Mouse (Mus musculus) telencephalon, adult 2 months (tissue): Measurements from ENCODE around the gene Ccdc157.
"Not testable (repeated sequence)": the region's sequence is repeated elsewhere in the genome, so short reads cannot be mapped to it uniquely, and the experiment has no call there.

Source experiments
- DNase-seq: peaks from one replicate; pipeline ENCODE4 v3.0.0-alpha.2; 2011; ENCODE audit warnings: low read depth, low spot score

The Ccdc157 gene

DNA sequence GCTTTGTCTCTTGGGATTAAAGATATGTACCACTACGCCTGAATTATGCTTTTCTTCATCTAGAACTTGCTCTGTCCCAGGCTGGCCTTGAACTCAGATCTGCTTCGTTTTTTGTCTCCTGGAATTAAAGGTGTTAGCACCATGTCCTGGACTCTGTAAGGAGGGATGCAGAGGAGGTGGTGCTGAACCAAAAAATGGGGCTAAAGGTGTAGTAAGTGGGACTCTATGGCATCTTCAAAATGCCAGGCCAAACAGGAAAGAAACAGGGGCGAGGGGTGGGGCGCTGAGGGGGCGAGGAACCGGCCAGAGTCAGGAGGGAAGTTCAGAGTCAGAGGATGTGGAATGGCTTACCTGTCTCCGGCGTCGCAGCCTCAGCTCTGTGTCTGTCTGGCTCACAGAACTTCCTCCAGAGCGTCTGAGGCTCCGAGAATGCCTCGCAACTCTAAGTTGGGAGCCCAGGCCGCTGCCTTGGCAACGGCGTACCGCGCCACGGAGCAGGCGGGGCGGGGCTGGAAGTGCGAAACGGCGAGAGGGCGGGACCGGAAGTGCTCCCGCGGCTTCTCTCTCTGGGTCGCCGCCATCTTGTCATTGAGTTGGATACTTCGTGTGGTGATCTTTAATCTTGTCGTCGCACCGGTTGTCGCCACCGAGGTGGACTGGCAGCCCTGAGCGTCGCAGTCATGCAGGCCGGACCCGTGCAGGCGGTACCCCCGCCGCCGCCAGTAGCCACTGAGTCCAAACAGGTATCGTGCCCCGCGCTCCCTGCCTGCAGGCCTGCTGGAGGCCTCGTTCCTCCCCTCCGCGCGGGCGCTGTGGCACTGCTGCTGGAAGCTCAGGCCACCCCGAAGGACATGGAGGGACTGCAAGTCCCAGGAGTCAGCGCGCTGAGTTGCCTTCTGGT, at the start of gene Ccdc157, which contains the start of gene Sf3a1:
Gene Ccdc157, minus strand, starts transcription at position 486 of the 901 bp plus-strand sequence.
Gene Sf3a1, plus strand, starts transcription at position 543 of the 901 bp plus-strand sequence.
- peak; percentile 91 for DNase-seq

DNA sequence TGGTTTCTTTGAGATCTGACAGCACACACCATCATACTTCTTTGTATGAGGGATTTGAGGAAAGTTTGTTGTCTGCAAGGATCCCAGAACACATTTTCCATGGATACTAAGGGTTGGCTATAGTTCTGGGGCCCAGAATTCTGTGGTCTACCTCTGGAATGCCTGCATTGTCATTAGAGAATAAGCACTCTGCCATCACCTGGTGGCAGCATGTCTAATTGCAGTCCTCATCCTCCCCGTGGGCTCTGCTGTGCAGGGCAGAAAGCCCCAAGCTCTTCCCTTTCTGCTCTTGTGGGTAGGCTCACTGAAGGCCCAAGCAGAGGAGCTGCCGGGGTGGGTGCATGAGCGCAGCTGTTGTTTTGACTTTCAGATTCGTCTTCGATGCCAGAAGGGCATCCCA, 49.5 kb upstream of the Ccdc157 start:
- DNase-seq: no peak

DNA sequence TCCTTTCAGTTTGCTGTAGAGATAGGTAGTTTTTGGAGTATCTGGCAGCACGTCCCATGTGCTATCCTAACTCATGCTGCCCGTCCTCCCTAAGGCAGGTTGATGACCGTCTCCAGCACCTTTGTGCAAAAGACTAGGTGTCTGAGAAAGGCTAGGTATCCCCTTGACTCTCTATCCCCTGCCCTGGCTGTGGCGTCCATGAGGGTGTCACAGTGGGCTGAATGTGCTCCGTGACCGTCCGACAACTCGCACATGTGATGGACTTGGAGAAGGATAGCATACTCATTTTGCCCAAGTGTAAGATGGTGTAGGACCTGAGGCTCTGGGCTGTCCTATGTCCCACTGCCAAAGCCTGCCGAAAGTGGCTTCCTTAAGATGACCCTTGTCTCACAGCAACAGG, 47.6 kb upstream of the Ccdc157 start:
- DNase-seq: no peak

GRCm38 (mm10) chr11:4206563-4206962, 46.5 kb upstream of the Ccdc157 start:
- no peak for DNase-seq

GRCm38 (mm10) chr11:4205951-4206350, 45.9 kb upstream of the Ccdc157 start:
- DNase-seq: no peak

- no peak for DNase-seq
These were observed 45.1 kb upstream of the Ccdc157 start for GRCm38 (mm10) chr11:4205097-4205655.

DNA sequence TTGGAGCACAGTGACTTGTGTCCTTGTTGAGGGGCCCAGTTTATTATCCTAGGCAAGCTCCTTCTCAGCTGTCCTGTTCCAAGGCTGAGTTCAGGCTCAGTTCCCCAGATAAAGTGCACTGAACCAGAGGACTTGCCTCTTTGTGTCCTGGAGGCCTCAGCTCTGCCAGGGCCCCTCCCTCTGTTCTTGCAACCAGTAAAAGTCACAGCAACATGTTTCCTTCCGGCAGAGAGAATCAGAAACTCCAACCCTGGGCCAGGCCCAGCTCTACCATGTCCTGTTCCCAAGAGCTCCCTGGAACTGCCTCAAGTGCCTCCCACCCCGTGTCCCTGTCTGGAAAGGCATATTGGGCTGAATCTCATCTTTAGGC, 43.6 kb upstream of the Ccdc157 start:
- DNase-seq: no peak

- no peak for DNase-seq
These were observed 43.1 kb upstream of the Ccdc157 start for GRCm38 (mm10) chr11:4202995-4203704.

DNA sequence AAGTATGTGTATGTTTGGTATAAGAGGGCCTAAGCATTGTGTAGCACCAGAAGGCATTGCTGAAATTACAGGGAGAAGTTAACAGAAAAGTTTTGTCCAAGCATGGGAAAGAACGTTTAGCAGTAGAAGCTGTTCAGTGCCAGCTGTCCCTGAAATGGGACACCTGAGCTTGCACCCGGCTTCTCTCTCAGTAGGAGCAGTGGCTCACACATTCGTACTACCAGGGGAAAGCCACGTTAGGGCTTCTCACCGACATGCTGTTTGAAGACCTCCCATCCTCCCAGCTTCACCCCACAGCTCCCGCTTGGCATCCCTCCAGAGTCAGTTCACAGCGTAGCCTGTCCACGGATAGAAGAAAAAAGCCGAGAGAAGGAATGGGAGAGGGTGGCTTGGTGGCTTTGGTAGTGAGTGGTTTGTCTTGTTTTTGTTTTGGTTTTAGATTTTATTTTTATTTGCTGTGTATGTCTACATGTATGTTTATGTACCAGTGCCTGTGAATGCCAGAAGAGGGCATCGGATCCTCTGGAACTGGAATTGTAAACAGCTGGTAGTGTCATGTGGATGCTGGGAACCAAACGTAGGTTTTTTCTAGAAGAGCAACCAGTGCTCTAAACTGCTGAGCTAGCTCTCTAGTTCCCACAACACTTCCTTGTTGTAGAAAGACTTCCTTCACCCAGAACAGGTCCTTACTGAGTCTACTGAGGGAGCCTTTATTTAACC, 42.0 kb upstream of the Ccdc157 start:
- DNase-seq: no peak

DNA sequence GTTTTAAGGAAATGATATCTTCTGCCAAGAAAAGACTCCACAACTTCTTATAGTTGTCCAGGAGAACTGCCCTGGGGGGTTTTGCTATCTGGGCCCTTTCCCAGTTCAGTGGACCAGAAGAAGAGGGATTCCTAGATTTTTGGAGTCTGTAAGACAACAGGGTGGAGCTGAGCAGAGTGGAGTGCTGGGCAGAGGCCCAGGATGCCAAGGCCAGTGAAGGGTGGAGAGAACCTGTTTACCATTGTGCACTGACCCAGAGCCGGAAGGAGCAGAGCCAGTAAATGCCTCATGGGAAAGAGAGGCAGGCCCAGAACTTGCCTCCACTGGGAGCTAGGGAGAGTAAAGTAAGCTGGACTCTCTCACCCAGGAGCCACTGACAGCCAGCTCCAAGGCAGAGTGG, 37.6 kb upstream of the Ccdc157 start:
- DNase-seq: no peak

GRCm38 (mm10) chr11:4196636-4197035, 36.5 kb upstream of the Ccdc157 start:
- no peak for DNase-seq

DNA sequence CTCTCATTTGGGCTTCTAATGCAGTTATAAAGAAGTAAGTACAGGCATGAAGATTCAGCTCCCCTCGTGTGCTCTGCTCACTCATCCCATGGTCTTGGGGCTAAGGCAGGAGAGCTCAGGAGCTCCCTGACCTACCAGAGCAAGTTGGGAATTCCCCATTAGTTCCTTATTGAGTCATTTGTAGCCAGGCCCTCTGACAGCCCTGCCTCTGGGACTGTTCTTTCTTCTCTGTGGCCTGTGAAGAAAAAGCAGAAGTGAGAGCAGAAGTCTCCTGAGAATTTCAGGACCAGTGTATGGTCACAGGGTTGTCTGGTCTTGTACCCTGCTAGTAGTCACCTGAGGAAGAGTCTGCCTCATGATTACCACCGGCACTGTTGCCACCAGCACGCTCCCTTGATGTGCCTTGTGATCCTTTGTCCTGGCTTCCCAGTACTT, 35.5 kb upstream of the Ccdc157 start:
- DNase-seq: no peak

DNA sequence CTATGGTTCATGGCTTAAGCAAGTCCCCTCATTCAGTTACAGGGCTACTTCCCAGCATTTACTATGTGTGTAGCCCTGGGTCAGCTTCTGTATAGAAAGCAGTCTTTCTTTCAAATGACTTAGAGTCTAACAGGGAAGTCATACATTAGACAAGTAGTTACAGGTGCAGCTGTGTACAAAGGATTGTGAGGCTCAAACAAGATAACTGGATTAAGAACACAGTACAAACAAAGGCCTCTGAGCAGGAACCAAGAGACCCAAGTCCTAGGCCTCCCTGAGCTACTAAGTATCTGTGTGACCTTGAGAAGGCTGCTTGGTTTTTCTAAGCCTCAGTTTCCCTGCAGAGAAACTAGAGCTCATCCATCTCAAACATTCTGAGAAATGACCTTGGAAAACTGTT, 33.3 kb upstream of the Ccdc157 start:
- DNase-seq: no peak

- no peak for DNase-seq
These were observed 32.7 kb upstream of the Ccdc157 start for GRCm38 (mm10) chr11:4192757-4193156.

DNA sequence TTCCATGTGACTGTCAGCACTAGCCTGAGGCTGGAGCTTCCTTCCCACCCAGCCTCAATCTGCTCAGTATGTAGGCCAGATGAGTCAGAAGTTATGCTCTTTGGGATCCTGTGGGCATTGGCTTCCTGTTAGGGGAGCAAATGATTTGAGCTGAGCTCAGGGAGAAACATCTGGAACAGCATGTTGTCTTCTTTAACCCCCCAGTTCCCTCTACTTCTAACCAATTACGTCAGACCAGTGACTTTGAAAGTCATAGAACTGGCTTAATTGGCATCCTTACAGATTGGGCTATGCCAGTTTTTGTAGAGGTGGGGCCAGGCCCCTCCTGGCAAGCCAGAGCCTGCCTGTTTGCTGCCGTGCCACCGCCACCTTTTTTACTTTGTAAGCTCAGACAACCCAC, 30.6 kb upstream of the Ccdc157 start:
- no peak for DNase-seq

DNA sequence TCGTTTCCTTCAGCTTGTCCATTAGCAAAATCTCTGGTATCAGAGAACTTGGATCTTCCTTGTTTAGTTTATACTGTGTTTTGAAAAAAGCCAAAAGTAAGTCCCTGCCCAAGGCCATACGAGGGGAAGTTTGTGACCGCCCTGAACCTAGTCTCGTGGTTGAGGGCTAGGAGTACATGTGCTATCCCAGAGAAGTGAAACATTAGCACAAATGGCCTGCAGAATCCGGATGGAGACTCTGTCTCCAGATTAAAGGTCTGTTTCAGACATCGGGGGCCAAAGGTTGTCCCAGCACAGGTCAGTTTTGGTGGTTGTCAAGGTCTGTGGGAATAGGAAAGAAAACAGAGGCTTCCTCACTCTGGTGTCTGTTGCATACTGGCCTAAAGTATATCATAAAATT, 29.1 kb upstream of the Ccdc157 start:
- no peak for DNase-seq

GRCm38 (mm10) chr11:4187318-4187700, 27.2 kb upstream of the Ccdc157 start:
- DNase-seq: no peak

DNA sequence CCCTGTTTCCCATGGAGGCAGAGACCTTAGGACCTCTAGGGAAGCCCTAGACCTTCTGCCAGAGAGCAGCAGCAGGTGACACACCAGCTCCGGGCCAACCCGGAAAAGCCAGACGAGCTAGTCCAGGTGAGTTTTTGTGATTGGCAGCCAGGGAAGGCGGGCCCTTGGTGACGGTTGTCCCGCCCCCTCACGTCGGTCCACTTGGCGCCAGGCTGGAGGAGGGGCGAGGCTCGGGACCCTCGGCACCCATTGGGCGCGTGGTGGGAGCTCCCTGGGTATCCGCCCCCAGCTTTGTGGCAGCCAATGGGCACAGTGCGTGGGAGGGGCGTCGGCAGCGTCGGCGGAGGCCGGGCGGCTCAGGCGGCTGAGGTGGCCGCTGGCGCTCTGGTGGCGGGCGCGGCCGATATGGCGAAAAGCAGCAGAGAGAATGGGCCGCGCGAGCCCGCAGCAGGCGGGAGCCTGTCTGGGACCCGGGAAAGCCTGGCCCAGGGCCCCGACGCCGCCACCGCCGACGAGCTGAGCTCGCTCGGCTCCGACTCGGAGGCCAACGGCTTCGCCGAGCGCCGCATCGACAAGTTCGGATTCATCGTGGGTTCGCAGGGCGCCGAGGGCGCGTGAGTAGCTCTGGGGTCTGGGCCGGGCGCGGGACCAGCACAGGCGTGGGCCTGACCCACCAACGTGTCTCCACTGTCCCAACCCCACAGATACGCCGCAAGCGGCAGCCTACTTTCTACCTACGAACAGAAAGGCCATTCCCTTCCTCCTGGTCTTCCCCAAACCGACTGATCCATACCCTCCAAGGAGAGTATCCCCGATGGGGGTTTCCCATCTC, 26.6 kb upstream of the Ccdc157 start, which contains the start of gene Tbc1d10a:
Gene Tbc1d10a, plus strand, starts transcription at position 304 of the 832 bp plus-strand sequence.
- peak; percentile 95 for DNase-seq

- DNase-seq: not testable (repeated sequence)
These were observed 25.4 kb upstream of the Ccdc157 start for GRCm38 (mm10) chr11:4185480-4185879.

- DNase-seq: no peak
These were observed 24.3 kb upstream of the Ccdc157 start for GRCm38 (mm10) chr11:4184251-4184952.
